Mouse (Mus musculus): ENCODE data around the gene 1700025G04Rik.

The 1700025G04Rik gene

GRCm38 (mm10) chr1:151914494-151914893 is 175.4 kb downstream of the 1700025G04Rik start:
- in situ Hi-C loops (cut with MboI, MseI) = no loop called here

- in situ Hi-C loops (cut with MboI, MseI) = no loop called here
Observed at GRCm38 (mm10) chr1:151907014-151907413, 182.9 kb downstream of the 1700025G04Rik start.

- in situ Hi-C loops (cut with MboI, MseI) = no loop called here
Observed at GRCm38 (mm10) chr1:151900706-151901360, 189.1 kb downstream of the 1700025G04Rik start.

- in situ Hi-C loops (cut with MboI, MseI) = no loop called here
Observed at GRCm38 (mm10) chr1:151899964-151900363, 190.0 kb downstream of the 1700025G04Rik start.

GRCm38 (mm10) chr1:151895406-151895805 is 194.5 kb downstream of the 1700025G04Rik start:
- in situ Hi-C loops (cut with MboI, MseI) = no loop called here

- in situ Hi-C loops (cut with MboI, MseI) = no loop called here
Observed at GRCm38 (mm10) chr1:151893976-151894375, 195.9 kb downstream of the 1700025G04Rik start.

- in situ Hi-C loops (cut with MboI, MseI) = no loop called here
Observed at GRCm38 (mm10) chr1:151892008-151892407, 197.9 kb downstream of the 1700025G04Rik start.

- in situ Hi-C loops (cut with MboI, MseI) = no loop called here
Observed at GRCm38 (mm10) chr1:151891194-151891593, 198.7 kb downstream of the 1700025G04Rik start.

- in situ Hi-C loops (cut with MboI, MseI) = no loop called here
Observed at GRCm38 (mm10) chr1:151890041-151890621, 199.8 kb downstream of the 1700025G04Rik start.

- in situ Hi-C loops (cut with MboI, MseI) = no loop called here
Observed at GRCm38 (mm10) chr1:151887631-151888030, 202.3 kb downstream of the 1700025G04Rik start.

- in situ Hi-C loops (cut with MboI, MseI) = no loop called here
Observed at GRCm38 (mm10) chr1:151887126-151887525, 202.8 kb downstream of the 1700025G04Rik start.

GRCm38 (mm10) chr1:151886171-151886570 is 203.8 kb downstream of the 1700025G04Rik start:
- in situ Hi-C loops (cut with MboI, MseI) = no loop called here

- in situ Hi-C loops (cut with MboI, MseI) = no loop called here
Observed at GRCm38 (mm10) chr1:151881253-151881652, 208.7 kb downstream of the 1700025G04Rik start.

GRCm38 (mm10) chr1:151880731-151881130 is 209.2 kb downstream of the 1700025G04Rik start:
- in situ Hi-C loops (cut with MboI, MseI) = no loop called here

GRCm38 (mm10) chr1:151879966-151880365 is 210.0 kb downstream of the 1700025G04Rik start:
- in situ Hi-C loops (cut with MboI, MseI) = no loop called here

- in situ Hi-C loops (cut with MboI, MseI) = no loop called here
Observed at GRCm38 (mm10) chr1:151879308-151879850, 210.5 kb downstream of the 1700025G04Rik start.

GRCm38 (mm10) chr1:151878411-151878810 is 211.5 kb downstream of the 1700025G04Rik start:
- in situ Hi-C loops (cut with MboI, MseI) = no loop called here

GRCm38 (mm10) chr1:151872971-151873370 is 217.0 kb downstream of the 1700025G04Rik start:
- in situ Hi-C loops (cut with MboI, MseI) = no loop called here

- in situ Hi-C loops (cut with MboI, MseI) = no loop called here
Observed at GRCm38 (mm10) chr1:151864326-151864725, 225.6 kb downstream of the 1700025G04Rik start.

- in situ Hi-C loops (cut with MboI, MseI) = no loop called here
Observed at GRCm38 (mm10) chr1:151863797-151864147, 226.2 kb downstream of the 1700025G04Rik start.

- in situ Hi-C loops (cut with MboI, MseI) = no loop called here
Observed at GRCm38 (mm10) chr1:151863135-151863796, 226.7 kb downstream of the 1700025G04Rik start.

GRCm38 (mm10) chr1:151862109-151862508 is 227.8 kb downstream of the 1700025G04Rik start:
- in situ Hi-C loops (cut with MboI, MseI) = no loop called here
